Mouse (Mus musculus) erythroblast, embryonic 14.5 days (primary cell): ENCODE results near the gene Fgf8.

Experiments
- GATA1 ChIP-seq: IDR thresholded peaks from 2 replicates; pipeline ENCODE4 v1.6.1; 2012; ENCODE audit warnings: low read length, inconsistent platforms, mixed read lengths
- TAL1 ChIP-seq: IDR thresholded peaks from 3 replicates; pipeline ENCODE4 v1.6.1; 2012; ENCODE audit warnings: low read length, inconsistent platforms, mixed read lengths

GRCm38 (mm10) chr19:45740817-45741216, 1.9 kb downstream of the Fgf8 start:
- TF ChIP-seq GATA1 (no peak), TAL1 (no peak)
